Mouse (Mus musculus) hindbrain, postnatal 0 days (tissue): ENCODE measurements around the gene Itgb4. TPM values are rescaled to one million over a fixed set of nuclear protein-coding genes. Genes with fewer than 3 reads are reported as not detected.

Experiments used
- ATAC-seq: fragments of 200-750 bp; cut with Nextera tagmentation; 2 replicates; pipeline ENCODE4 v1.8.0; 2017; ENCODE audit warnings: mild to moderate bottlenecking, moderate TSS enrichment, moderate library complexity
- DNase-seq: peaks from one replicate; pipeline ENCODE4 v3.0.0-alpha.2; 2015; ENCODE audit warnings: low spot score
- H3K27ac ChIP-seq: fragments of 300-500 bp; sonication (generic); 2 replicates; pipeline ENCODE4 v1.5.1; 2014; ENCODE audit warnings: mild to moderate bottlenecking
- H3K27me3 ChIP-seq: fragments of 300-500 bp; sonication (generic); 2 replicates; pipeline ENCODE4 v1.6.1; 2014; ENCODE audit warnings: low read length, mixed read lengths; ENCODE audit not compliant: insufficient read depth
- H3K36me3 ChIP-seq: fragments of 300-500 bp; sonication (generic); 2 replicates; pipeline ENCODE4 v1.6.1; 2014; ENCODE audit warnings: low read length, mixed read lengths; ENCODE audit not compliant: insufficient read depth
- H3K4me1 ChIP-seq: fragments of 300-500 bp; sonication (generic); 2 replicates; pipeline ENCODE4 v1.6.1; 2014; ENCODE audit warnings: antibody characterized with exemption, low read length, mixed read lengths; ENCODE audit not compliant: insufficient read depth
- H3K4me2 ChIP-seq: fragments of 300-500 bp; sonication (generic); 2 replicates; pipeline ENCODE4 v1.6.1; 2014; ENCODE audit warnings: low read depth, mild to moderate bottlenecking, low read length, moderate library complexity, mixed read lengths
- H3K4me3 ChIP-seq: fragments of 300-500 bp; sonication (generic); 2 replicates; pipeline ENCODE4 v1.5.1; 2014; ENCODE audit warnings: low read length
- H3K9ac ChIP-seq: fragments of 300-500 bp; sonication (generic); replicated peaks from 2 replicates; pipeline ENCODE4 v1.6.1; 2014; ENCODE audit warnings: mild to moderate bottlenecking, low read length, moderate library complexity, mixed read lengths
- H3K9me3 ChIP-seq: fragments of 300-500 bp; sonication (generic); 2 replicates; pipeline ENCODE4 v1.6.1; 2016; ENCODE audit warnings: low read length, mixed read lengths
- CTCF ChIP-seq: IDR thresholded peaks from 2 replicates; pipeline ENCODE4 v1.5.1; 2016; ENCODE audit warnings: antibody characterized with exemption, control low read depth, low read depth
- WGBS: fragments of 180-500 bp; shearing (Covaris S2); extraction: QIAGEN DNeasy Blood & Tissue Kit; methylation state at CpG from one replicate; pipeline ENCODE4 v1.1.7; 2014; 5-methylcytosine and 5-hydroxymethylcytosine counted together
- polyA plus RNA-seq: library from polyadenylated mRNA; unstranded; fragments of >200 nt; fragmentation: Nextera tagmentation; extraction: Ambion mirVana; gene quantifications from 2 replicates; pipeline ENCODE4 v1.2.1, GENCODE M21; 2015
- total RNA-seq: library from RNA; depleted of rRNA; stranded (reverse); fragments of >200 nt; gene quantifications from 2 replicates; pipeline ENCODE4 v1.2.3, GENCODE M21; 2014

Itgb4 gene
- total and polyA plus RNA-seq, 2 experiments from 2014 or later = 2.2 to 3.1 TPM

DNA sequence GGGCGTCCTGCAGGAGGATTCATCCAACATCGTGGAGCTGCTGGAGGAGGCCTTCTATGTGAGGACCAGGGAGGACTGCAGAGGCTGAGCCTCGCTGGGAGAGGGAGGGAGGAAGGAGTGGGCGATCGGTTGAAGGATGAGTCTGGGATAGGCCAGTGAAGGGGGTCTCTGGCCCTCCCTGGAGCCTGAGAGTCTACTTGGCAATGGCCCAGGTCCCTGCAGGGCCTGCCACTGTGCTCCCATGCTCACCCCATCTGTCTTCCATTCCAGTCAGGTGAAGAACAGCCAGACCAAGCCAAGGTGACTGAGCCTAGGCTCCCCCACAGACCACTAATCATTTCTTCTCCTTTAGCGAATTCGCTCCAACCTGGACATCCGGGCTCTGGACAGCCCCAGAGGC lies 8.8 kb downstream of the Itgb4 start:
- no peaks in the 10 kb centered on the region for H3K36me3 ChIP-seq
- ATAC-seq (no peak), DNase-seq (no peak)
- no peaks in the 10 kb centered on the region for H3K4me1 ChIP-seq
- H3K9me3 ChIP-seq = no peaks in the 10 kb centered on the region
- no peak overlapping the region for H3K4me2 ChIP-seq
- 81% methylated on average over 8 of the region's 8 CpGs for WGBS
- H3K9ac ChIP-seq = no peak overlapping the region
- no peak for TF ChIP-seq CTCF
- H3K4me3 ChIP-seq = no peak overlapping the region
- H3K27me3 ChIP-seq = no peaks in the 10 kb centered on the region
- no peak overlapping the region for H3K27ac ChIP-seq

DNA sequence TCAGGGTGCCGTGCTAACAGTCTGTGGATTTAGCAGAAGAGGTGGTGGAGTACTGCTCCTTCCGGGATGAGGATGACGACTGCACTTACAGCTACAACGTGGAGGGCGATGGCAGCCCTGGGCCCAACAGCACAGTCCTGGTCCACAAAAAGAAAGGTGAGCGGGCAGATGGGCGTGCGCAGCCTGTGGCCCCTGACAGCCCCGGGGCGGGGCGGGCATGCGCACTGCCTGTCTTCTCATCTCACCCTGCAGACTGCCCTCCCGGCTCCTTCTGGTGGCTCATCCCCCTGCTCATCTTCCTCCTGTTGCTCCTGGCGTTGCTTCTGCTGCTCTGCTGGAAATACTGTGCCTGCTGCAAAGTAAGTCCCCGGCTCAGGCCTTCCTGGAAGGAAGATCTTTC lies 15.2 kb downstream of the Itgb4 start:
- Histone ChIP-seq H3K4me2 (no peak overlapping the region), H3K27me3 (no peaks in the 10 kb centered on the region), H3K4me3 (no peak overlapping the region), H3K27ac (no peak overlapping the region), H3K4me1 (no peaks in the 10 kb centered on the region), H3K36me3 (no peaks in the 10 kb centered on the region), H3K9me3 (no peaks in the 10 kb centered on the region), H3K9ac (no peak overlapping the region)
- TF ChIP-seq CTCF = no peak
- DNase-seq (no peak), ATAC-seq (no peak)
- 31% methylated on average over 13 of the region's 15 CpGs for WGBS

DNA sequence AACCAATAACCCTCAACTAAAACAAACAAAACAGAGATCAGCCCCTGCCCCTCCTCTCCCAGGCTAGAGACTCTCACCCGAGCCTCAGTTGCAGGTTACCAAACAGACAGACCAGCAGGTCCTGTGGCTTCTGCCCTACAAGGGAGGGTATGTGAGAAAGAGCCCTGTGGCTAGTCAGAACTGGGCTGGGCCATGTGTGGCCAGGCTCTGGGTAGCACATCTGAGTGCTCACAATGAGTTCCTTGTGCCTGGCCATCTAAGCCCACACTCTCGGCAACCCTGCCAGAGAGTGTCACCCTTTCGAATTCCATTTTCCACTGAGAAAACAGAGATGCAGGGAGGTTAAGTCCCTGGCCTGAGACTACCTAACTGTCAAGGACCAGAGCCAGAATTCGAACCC lies 17.6 kb downstream of the Itgb4 start:
- no peaks in the 10 kb centered on the region for H3K4me1 ChIP-seq
- no peak overlapping the region for H3K9ac ChIP-seq
- no peak overlapping the region for H3K4me2 ChIP-seq
- DNase-seq = no peak
- H3K4me3 ChIP-seq = no peak overlapping the region
- no peak overlapping the region for H3K27ac ChIP-seq
- no peaks in the 10 kb centered on the region for H3K27me3 ChIP-seq
- ATAC-seq = no peak
- WGBS = 59% methylated on average over 4 of the region's 4 CpGs
- no peak for TF ChIP-seq CTCF
- H3K36me3 ChIP-seq = no peaks in the 10 kb centered on the region
- no peaks in the 10 kb centered on the region for H3K9me3 ChIP-seq

DNA sequence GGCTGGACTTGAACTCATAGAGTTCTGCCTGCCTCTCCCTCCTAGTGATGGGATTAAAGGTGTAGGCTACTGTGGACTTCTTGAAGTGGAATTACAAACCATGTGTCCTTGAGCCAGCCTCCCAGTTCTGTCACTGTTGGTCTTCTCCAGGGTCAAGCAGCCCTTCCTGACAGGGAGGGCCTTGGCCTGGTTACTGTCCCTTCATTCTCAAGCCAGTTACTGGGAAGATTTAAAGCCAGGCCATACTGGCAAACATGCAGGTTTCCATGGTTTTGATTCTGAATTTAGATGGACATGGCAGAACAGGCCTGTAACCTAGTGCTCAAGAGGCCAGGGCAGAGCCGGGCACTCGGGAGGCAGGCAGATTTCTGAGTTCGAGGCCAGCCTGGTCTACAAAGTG lies 20.7 kb downstream of the Itgb4 start:
- no peak for ATAC-seq
- no peak for DNase-seq
- no peaks in the 10 kb centered on the region for H3K36me3 ChIP-seq
- no peak overlapping the region for H3K4me3 ChIP-seq
- H3K4me2 ChIP-seq = no peak overlapping the region
- H3K27me3 ChIP-seq = no peaks in the 10 kb centered on the region
- WGBS = 88% methylated on average over 3 of the region's 3 CpGs
- no peak for TF ChIP-seq CTCF
- no peaks in the 10 kb centered on the region for H3K9me3 ChIP-seq
- no peak overlapping the region for H3K9ac ChIP-seq
- no peaks in the 10 kb centered on the region for H3K4me1 ChIP-seq
- no peak overlapping the region for H3K27ac ChIP-seq

DNA sequence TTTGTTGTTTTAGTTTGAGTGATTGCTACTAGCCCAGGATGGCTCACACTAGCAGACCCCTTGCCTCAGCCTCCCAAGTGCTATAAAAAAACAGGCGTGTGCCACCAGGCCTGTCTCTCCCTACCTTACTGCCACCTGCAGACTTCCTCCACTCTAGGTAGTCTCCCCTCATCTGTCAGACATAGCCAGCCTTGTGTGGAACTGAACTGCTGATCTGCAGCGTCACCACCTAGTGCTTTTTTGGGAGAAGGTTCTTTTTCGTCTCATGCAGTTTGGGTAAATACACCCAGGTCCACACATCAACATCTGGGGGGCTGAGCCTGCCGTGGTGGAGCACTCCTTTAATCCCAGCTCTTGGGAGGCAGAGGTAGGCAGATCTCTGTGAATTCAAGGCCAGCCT lies 22.5 kb downstream of the Itgb4 start:
- ATAC-seq = no peak
- no peak for TF ChIP-seq CTCF
- WGBS = 80% methylated on average over 4 of the region's 4 CpGs
- no peak overlapping the region for H3K4me3 ChIP-seq
- no peaks in the 10 kb centered on the region for H3K27me3 ChIP-seq
- no peak overlapping the region for H3K27ac ChIP-seq
- no peak overlapping the region for H3K9ac ChIP-seq
- no peaks in the 10 kb centered on the region for H3K36me3 ChIP-seq
- no peaks in the 10 kb centered on the region for H3K4me1 ChIP-seq
- H3K9me3 ChIP-seq = no peaks in the 10 kb centered on the region
- DNase-seq = no peak
- H3K4me2 ChIP-seq = no peak overlapping the region

DNA sequence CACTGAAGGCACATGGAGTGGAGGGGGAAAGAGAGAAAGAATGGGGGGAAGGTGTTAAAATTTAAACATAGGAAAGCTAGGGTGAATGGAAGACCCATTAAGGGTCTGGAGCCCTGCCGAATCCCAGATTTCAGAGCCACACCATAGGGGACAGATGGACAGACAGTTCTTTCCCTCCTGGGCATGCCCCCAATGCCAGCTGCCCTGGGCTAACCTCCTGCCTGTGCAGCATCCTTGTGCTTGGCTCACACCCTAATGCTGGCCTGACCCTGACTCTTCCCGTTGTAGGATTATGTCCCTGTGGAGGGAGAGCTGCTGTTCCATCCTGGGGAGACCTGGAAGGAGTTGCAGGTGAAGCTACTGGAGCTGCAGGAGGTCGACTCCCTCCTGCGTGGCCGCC lies 23.2 kb downstream of the Itgb4 start:
- Histone ChIP-seq H3K9me3 (no peaks in the 10 kb centered on the region), H3K36me3 (no peaks in the 10 kb centered on the region), H3K4me3 (no peak overlapping the region), H3K27ac (no peak overlapping the region), H3K4me1 (no peaks in the 10 kb centered on the region), H3K9ac (no peak overlapping the region), H3K27me3 (no peaks in the 10 kb centered on the region), H3K4me2 (no peak overlapping the region)
- TF ChIP-seq CTCF = no peak
- WGBS = 68% methylated on average over 5 of the region's 5 CpGs
- no peak for DNase-seq
- ATAC-seq = no peak

DNA sequence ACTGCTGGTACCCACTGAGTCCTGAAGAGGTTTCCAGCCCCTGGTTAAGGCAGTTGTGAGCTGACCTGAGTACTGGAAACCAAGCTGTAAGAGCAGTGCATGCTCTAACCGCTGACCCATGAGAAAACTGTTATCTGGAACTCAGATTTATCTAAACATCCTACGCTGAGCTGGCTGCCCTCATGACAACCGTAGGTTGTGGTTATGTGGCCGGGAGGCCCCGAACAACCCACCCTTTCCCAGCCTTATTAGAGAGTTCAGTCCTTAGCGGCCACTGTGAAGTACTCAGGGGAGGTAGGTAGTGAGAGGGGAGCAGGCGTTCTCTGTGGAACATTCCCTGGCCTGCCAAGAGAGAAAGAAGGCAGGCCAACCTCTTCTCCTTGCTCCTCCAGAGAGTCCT lies 24.5 kb downstream of the Itgb4 start:
- ATAC-seq (no peak), DNase-seq (no peak)
- WGBS = 78% methylated on average over 7 of the region's 7 CpGs
- H3K36me3 ChIP-seq = no peaks in the 10 kb centered on the region
- no peaks in the 10 kb centered on the region for H3K9me3 ChIP-seq
- H3K4me2 ChIP-seq = no peak overlapping the region
- H3K27me3 ChIP-seq = no peaks in the 10 kb centered on the region
- H3K9ac ChIP-seq = no peak overlapping the region
- H3K4me3 ChIP-seq = no peak overlapping the region
- H3K27ac ChIP-seq = no peak overlapping the region
- H3K4me1 ChIP-seq = no peaks in the 10 kb centered on the region
- TF ChIP-seq CTCF = no peak
